8 mouse cellular contexts compared by ENCODE assay signal in the genomic region with DNA sequence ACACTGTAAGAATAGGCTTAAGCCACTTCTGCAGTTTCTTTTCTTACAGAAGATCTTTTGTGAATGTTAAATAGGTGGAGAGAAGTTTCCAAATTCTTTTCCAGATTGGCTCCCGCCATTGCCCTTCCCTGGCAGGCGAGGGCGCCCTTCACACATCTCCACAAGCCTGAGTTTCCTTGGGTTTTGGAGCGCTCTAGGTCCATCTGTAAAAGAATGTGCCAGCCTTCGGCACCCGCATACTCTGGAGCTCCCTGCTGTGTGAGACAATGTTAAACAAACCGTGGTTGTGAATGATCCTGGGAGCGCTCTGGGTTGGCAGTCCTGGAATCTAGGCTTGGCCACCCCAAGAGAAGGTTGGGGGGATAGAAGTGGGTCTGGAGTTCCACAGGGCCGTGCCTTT.
DNase-seq lines count a peak whose midpoint lies in the region; ATAC-seq lines count a peak whose summit lies in the region.

No protein-coding gene starts in this region.

- H3K4me3 ChIP-seq in neural tube, embryonic 11.5 days (ENCODE audit: low read depth, low read length) = no peak overlapping the region
- H3K4me3 ChIP-seq in hindbrain, embryonic 12.5 days = peak overlapping the region; percentile 39; the same call in 1 of the 2 replicates
- peak overlapping the region; percentile 53 for H3K4me3 ChIP-seq in limb, embryonic 10.5 days

- no peaks in the 10 kb centered on the region for H3K4me1 ChIP-seq in neural tube, embryonic 11.5 days (ENCODE audit: control insufficient read depth, insufficient read depth, low read length)
- H3K4me1 ChIP-seq in hindbrain, embryonic 12.5 days = peaks cover 14% of the 10 kb centered on the region
- peaks cover 15% of the 10 kb centered on the region for H3K4me1 ChIP-seq in limb, embryonic 10.5 days

- H3K9me3 ChIP-seq in neural tube, embryonic 11.5 days (ENCODE audit: control insufficient read depth, low read length) = no peaks in the 10 kb centered on the region
- H3K9me3 ChIP-seq in hindbrain, embryonic 12.5 days (replicated peaks) = no peaks in the 10 kb centered on the region
- no peaks in the 10 kb centered on the region for H3K9me3 ChIP-seq in limb, embryonic 10.5 days (replicated peaks)

- no peak overlapping the region; the same call in 1 of the 2 replicates for H3K9ac ChIP-seq in neural tube, embryonic 11.5 days (ENCODE audit: low read length)
- H3K9ac ChIP-seq in hindbrain, embryonic 12.5 days = no peak overlapping the region

- H3K36me3 ChIP-seq in neural tube, embryonic 11.5 days (ENCODE audit: control insufficient read depth, insufficient read depth, low read length) = no peaks in the 10 kb centered on the region
- H3K36me3 ChIP-seq in hindbrain, embryonic 12.5 days = no peaks in the 10 kb centered on the region
- H3K36me3 ChIP-seq in limb, embryonic 10.5 days = no peaks in the 10 kb centered on the region

- H3K27me3 ChIP-seq in neural tube, embryonic 11.5 days (ENCODE audit: control insufficient read depth, insufficient read depth, low read length) = no peaks in the 10 kb centered on the region
- H3K27me3 ChIP-seq in hindbrain, embryonic 12.5 days = peaks cover 5% of the 10 kb centered on the region; the same call in 1 of the 2 replicates
- H3K27me3 ChIP-seq in limb, embryonic 10.5 days (ENCODE audit: low read depth, poor library complexity, severe bottlenecking) = 0 out of 2 replicates have a peak, but pooled peaks cover 10% of the 10 kb centered on the region

- WGBS in neural tube, embryonic 11.5 days = 3% methylated on average over 9 of the region's 9 CpGs
- WGBS in hindbrain, embryonic 12.5 days = 6% methylated on average over 9 of the region's 9 CpGs
- WGBS in limb, embryonic 10.5 days = 3% methylated on average over 9 of the region's 9 CpGs

- H3K27ac ChIP-seq in neural tube, embryonic 11.5 days (ENCODE audit: low read depth, low read length) = no peak overlapping the region
- peak overlapping the region; percentile 60 for H3K27ac ChIP-seq in hindbrain, embryonic 12.5 days
- no peak overlapping the region for H3K27ac ChIP-seq in limb, embryonic 10.5 days

- peak; percentile 44 for DNase-seq in neural tube, embryonic 11.5 days (ENCODE audit: low spot score)
- no peak for DNase-seq in neural tube, embryonic 10.5 days (ENCODE audit: extremely low spot score, low spot score)
- DNase-seq in embryo, embryonic 10.5 days (ENCODE audit: low spot score) = peak; percentile 63
- DNase-seq in limb, embryonic 10.5 days (ENCODE audit: low spot score) = no peak
- peak; percentile 40 for DNase-seq in right cerebral cortex, postnatal 4 days
- no peak for DNase-seq in thymus, postnatal 36 days

- H3K4me2 ChIP-seq in neural tube, embryonic 11.5 days (ENCODE audit: low read depth) = peak overlapping the region; percentile 69
- H3K4me2 ChIP-seq in hindbrain, embryonic 12.5 days (replicated peaks) = peak overlapping the region; percentile 59

- peak; percentile 36 for ATAC-seq in neural tube, embryonic 11.5 days (ENCODE audit: insufficient read depth, low FRiP score, low TSS enrichment)
- ATAC-seq in hindbrain, embryonic 12.5 days (ENCODE audit: low FRiP score) = peak; percentile 57
- ATAC-seq in erythroid progenitor cell, adult 5-6 weeks (replicated peaks; ENCODE audit: low FRiP score, poor library complexity, severe bottlenecking) = no peak

Comparison
In these comparisons a context has a peak if more than half of its experiments do, and no peak if none do; other contexts are left out.
1. DNase-seq: peak in neural tube, embryonic 11.5 days (single experiment), embryo, embryonic 10.5 days (single experiment) and right cerebral cortex, postnatal 4 days (single experiment); none in neural tube, embryonic 10.5 days (single experiment), limb, embryonic 10.5 days (single experiment) and thymus, postnatal 36 days (0 of 2).